Mouse (Mus musculus): Measurements from ENCODE around the gene Rmnd5a.
"Not testable (repeated sequence)": the region's sequence is repeated elsewhere in the genome, so short reads cannot be mapped to it uniquely, and the experiment has no call there.

Rmnd5a gene

DNA sequence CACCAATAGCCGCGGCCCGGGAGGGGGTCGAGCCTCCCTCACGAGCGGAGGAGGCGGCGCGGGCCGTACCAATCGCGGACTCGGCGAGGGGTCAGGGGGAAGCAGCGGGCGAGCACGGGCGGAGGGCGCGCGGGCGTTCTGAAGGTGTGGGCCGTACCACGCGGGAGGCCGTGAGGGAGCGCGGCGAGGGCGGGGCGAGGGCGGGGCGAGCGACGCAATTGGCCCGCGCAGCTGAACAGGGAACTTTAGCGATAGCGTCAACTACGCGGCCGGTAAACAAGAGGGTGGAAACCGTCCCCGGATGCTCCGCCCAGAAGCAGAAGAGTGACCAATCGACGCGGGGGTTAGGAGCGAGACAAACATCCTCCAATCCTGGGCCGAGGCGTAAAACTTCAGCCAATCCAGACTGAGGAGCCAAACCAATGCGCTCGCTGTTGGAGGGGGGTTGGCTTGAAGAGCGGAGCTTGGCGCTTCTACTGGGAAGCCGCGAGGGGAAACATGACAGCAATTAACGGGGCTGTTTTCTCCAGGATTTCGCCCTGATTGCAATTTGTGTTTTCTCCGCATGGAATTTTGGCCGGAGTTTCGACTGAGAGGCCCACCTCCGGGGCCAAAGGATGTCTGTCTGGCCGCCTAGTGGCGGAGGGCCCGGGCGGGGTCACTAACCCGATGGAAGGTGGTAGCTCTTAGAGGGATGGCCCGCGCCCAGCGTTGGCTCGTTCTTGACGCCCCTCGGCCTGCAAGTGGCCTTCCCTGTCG, at the start of gene Rmnd5a:
Rmnd5a (minus strand) TSS at position 146 of the 759 bp plus-strand sequence.
- peak; percentile 98 for DNase-seq (ENCODE audit: low spot score)

DNA sequence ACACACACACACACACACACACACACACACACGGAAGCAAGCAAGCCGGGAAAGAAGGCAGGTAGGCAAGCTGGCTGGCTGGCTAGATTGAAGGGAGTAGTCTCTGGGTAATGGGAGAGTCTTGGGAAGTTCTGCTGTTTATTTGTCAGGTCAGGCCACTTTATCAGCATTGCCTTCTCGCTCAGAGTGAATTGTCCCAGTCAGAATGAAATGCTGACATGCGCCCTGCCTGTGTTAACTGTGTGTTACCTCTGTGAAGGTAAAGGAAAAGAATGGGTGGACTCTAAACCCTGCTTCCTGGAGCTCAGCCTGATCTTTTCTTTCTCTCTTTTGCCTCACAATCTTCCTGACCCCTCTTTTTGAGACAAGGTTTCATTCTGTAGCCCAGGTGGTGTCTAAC, 47.5 kb upstream of the Rmnd5a start:
- no peak for DNase-seq (ENCODE audit: low spot score)

DNA sequence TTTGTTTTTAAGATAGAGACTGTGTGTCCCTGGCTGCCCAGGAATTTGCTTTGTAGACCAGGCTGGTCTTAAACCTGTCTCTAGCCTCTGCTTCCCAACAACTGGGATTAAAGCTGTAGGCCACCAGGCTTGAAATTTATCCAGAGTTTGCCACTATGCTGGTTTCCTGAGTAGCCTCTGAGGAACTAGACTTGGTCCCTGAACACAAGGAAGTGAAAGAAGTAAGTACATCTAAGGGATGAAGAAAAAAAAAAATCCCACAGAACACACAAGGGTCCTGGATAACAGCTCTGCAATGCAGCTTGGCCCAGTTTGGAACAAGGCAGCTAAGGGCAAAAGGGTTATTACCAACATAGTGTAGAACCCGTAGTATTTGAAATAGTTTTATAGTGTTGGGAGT, 46.4 kb upstream of the Rmnd5a start:
- DNase-seq (ENCODE audit: low spot score) = no peak

DNA sequence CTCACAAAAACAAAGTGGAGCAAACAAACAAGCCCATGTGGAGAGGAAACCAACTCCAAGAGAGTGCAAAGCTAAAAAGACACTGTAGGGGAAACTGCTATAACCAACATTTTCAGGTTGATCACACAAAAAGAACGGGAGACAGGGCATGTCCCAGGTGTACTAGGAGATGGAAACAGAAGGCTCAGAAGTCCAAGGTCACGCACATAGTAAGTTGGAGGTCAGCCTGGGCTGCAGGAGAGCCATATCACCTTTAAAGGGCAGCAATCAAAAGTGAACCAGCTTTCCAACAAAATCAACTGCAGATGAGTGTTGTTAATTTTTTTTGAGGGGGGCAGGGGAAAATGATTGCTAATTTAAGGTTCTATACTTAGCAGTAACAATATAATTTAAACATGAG, 45.8 kb upstream of the Rmnd5a start:
- DNase-seq (ENCODE audit: low spot score) = no peak

DNA sequence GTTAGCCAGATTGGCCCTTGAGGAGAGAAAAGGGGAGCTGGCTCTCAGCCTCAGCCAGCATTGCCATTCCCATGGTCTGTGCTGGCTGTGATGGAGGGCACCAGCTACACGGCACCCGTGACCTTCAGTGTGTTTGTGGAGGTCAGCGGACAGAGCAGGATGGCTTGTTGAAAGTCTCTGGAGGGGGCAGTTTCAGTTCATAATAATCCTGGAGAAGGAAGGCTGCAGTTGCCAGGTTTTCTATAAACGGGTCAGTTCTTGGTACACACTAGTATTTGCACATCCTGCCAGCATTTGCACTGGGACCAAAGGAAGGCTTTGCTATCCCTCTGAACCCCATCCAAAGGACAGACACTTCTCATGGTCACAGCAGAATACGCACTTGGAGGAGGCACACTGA, 44.8 kb upstream of the Rmnd5a start:
- DNase-seq (ENCODE audit: low spot score) = no peak

DNA sequence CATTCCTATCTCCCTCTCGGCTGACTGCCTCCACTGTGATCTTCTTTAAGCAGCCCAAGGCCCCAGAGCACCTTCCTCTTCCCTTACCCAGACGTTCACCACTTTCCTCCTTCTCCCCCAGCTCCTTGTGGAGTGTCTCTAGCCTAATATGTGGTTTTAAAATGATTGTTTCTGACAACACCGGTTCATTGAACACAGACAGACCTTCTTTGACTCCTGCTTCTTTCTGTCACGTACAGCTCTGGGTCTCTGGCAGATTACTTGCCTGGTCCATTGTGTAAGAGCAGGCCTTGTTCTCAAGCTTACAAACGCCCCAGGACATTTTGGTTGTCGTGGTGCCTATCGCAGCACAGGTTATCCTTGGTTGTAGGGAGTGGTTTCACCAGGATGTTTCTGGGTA, 40.7 kb upstream of the Rmnd5a start:
- no peak for DNase-seq (ENCODE audit: low spot score)

DNA sequence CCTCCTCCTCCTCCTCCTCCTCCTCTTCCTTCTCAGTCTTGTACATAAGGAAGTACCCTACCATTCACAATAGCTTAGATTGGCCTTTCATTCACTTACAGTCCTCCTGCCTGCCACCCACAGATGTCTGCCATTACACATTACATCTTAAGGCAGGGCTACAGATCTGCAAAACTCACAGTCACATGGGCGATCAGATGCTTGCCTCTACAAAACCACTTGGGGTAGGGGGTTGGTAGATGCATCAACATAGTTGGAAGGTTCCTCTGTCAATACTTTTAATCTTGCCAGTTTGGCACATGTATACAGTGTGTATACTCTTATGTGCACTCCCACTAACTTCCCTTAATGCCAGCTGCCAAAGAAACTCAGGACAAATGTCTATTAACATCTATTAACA, 39.7 kb upstream of the Rmnd5a start:
- no peak for DNase-seq (ENCODE audit: low spot score)

DNA sequence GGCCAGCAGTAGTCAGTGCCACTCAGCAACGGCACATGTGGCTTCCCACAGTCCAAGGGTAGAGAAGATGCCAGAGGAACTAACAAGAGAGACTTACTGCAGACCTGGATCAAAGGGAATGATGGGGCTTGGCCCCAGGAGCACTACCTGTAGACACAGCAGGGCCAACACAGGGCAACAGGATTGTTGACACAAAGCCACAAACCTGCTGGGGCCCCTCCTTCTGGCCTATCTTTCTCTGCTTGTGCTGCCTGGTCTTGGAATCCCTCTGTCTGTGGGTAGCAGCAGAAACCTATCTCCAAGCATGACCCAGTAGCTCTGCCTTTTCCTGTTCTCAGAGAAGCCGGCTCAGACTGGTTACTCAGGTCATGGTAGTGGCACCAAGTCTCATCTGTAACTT, 39.2 kb upstream of the Rmnd5a start:
- DNase-seq (ENCODE audit: low spot score) = not testable (repeated sequence)

DNA sequence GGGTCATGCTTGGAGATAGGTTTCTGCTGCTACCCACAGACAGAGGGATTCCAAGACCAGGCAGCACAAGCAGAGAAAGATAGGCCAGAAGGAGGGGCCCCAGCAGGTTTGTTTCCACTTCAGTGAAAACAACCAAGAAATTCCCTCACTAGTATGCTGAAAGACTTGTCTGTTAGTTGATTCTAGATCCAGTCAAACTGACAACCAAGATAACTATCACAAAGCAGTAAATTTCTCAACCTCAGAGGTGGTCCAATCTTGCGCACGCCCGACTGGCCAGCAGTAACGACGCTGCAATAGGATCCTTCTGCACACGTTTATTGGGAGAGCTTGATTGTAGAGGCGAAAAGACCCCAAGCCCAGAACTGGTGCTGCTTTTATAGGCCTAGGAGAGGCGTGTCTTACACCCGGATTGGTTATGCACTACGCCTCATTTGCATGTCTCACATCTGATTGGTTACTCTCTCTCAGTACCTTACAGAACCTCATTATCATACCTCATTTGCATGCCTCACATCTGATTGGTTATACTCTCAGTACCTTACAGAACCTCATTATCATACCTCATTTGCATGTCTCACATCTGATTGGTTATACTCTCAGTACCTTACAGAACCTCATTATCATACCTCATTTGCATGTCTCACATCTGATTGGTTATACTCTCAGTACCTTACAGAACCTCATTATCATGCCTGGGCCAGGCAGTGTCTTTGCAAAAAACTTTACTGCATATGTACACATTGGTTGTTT, 38.6 kb upstream of the Rmnd5a start:
- DNase-seq (ENCODE audit: low spot score) = not testable (repeated sequence)

DNA sequence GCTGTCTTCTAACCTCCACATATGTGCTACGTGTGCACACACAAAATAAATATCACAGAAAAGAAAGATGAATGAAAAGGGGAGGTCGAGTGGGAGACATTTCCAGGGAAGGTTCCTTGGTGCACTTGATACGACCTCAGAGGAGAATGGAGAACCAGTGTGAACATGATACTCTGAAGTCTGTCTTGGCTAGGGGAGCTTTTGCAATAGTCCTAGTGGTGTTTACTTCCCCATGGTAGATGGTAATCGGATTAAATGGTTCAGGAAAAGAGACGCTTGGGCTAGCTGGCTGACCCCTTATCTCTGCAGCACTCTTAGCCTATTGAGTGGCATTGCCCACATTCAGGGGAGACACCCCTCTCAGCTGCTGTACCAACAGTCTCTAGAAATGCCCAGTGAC, 36.3 kb upstream of the Rmnd5a start:
- no peak for DNase-seq (ENCODE audit: low spot score)

DNA sequence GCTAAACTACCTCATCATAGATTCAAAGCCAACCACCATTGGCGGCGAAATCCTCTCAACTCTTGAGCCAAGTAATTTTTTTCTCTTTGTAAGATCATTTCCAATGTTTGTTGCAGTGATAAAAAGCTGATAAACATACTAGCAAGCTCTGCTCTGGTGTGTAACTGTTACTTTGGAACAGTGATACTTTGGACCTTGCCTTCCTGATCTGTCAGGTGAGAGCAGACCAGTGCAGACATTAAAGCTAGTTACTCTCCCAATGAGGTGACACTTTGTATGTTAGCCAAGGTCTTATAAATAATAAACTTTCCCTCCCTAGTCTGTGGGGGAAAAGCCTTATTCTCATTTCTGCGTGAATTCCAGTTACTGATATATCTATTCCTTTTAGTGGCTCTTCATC, 35.2 kb upstream of the Rmnd5a start:
- DNase-seq (ENCODE audit: low spot score) = no peak

DNA sequence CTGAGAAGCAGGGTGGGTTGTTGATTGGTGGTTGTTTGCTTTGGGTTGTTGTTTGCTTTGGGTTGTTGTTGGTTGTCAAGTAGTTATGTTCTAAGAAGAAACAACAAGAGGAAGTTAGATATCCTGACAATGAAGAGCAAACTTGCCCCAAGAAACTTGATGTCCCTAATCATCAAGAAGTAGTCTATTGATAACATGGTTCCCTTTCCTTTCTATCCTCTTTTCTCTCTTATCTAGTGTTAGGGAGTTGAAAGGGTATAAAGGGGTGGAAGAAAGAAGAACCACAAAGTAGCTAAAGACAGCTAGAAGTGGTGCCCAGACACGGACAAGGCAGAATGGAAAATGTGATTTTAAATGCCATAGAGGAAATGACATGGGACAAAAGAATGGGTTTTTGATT, 32.3 kb upstream of the Rmnd5a start:
- DNase-seq (ENCODE audit: low spot score) = no peak

DNA sequence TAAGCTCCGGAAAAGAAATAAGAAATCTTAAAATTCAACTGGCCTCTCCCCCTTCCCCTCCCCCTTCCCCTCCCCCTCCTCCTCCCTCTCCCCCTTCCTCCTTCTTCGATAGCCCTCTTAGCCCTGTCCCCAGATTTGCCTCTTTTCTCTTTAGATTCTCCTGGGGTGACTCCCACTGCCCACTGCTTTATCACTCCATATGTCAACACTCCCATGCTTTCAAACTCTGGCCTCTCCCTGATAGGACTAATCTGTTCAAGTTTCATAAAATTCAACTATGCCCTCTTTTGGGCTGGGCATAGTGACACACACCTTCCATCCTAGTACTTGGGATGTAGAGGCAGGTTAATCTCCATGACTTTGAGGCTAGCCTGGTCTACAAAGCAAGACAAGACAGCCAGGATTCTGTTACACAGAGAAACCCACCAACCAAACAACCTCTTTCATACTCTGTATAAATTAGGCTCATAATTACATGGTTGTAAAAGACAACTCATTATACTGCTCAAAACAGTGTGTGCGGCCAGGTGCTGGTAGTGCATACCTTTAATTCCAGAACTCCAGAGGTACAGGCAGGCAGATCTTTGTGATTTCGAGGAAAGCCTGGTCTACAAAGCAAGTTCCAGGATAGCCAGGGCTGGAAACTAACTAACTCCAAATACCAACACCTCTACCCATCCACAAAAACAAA, 31.5 kb upstream of the Rmnd5a start:
- no peak for DNase-seq (ENCODE audit: low spot score)

DNA sequence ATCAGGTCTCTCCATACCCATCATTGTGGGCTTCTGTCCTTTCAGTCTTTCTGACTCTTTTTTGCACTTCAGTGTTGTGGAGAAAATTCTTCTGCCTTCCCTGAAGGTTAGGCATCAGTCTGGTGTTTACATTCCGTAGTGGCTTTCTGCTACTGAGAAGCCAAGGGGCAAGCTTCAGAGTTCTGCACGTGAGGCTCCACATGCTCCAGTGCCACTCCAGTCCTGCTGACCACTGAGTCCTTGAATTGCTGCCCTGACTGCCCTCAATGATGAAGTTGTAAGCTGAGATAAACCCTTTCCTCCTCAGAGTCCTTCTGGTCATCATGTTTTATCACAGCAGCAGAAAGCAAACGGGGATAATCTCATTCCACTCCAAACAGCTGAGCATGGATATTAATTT, 28.9 kb upstream of the Rmnd5a start:
- no peak for DNase-seq (ENCODE audit: low spot score)

DNA sequence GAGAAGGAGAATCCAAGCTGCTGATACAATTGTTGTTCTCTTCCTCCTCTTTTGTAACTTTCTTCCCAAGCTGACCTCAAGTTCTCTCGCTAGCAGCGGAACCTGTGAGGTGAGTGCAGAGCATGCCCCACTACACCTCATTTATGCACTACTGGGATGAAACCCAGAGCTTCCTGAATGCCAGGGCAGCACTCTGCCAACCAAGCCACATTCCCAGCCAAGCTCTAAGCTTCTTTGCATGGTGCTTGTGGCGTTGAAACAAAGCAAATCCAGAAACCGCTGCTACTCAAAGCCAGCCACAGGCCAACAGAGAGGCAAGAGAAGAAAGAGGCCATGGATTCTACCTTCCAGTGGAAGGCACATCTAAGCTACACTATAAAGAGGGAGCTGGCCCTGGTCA, 27.3 kb upstream of the Rmnd5a start:
- no peak for DNase-seq (ENCODE audit: low spot score)

DNA sequence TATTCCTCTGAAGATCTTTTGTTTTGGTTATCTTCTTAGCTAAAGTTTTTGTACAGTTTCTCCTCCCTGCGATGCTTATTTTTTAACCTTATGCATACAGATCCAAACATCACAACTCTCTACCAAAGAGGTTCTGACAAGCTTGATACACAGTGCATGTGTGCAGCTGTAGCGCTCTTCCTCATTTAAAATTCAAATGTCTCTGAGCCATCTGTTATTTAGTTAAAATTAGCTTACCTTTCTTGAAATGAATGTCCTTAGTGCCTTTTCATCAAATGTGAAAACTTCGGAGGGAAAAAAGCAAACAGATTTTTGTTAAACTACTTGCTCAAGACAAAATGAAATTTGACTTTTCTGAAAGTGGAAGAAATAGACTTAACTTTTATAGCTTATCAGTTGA, 24.7 kb upstream of the Rmnd5a start:
- no peak for DNase-seq (ENCODE audit: low spot score)

DNA sequence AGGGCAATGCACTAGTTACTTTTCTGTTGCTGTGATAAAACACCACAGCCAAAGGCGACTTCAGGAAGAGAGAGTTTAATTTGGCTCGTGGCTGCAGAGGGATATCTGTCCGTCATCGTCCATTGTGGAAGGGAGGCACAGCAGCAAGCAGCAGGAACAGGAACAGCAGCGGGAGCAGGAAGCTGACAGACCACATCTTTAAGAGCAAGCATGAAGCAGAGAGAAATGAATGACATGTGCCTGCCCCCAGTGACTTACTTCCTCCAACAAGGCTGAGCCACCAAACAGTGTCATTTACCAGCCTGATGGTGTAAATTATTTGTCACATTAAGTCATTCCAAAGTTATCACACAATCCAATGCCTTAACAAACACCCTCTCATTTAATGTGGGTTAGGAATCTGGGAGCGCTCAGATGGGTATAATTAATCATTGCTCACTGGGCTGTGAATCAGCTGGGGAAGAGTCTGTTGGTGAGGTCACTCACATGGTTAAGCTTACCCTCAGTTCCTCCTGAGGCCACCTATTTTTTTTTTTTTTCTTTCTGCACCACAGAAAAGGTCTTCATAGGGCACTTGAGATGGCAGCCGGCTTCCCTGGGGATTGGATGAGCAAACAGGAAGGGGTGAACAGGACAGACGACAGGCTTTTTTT, 17.6 kb upstream of the Rmnd5a start:
- DNase-seq (ENCODE audit: low spot score) = peak; percentile 9

DNA sequence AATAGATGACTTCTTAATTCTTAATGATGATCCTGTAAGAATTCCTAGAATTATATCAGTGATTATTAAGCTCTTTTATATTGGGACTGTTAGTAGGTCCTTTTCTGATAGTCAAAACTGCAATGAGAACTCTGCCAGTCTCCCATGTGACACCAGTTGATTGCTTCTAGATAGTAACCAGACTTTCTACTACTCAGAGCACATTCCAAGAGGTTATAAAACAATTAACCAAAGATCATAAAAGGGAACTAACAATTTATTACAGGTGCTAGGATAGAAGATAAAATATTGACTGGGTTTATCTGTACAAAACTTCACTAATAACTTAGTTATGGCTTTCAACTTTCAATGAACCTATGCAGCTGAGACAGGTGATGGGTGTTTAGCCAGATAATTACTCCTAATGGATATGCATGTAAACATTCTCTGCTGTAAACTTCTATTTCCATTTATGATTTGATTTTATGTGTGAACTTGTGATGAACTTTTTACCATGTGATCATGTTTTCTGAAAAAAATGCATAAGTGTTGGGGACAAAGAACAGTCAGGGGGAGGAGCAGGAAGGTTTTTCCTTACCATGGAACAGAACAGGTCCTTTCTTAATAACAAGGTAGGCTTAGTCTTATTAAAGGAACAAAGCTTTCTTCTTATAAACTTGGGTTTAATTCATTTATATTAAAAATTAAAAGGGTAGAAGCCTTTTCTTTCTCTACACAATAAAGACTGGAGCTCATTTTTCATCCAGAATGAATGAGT, 13.7 kb upstream of the Rmnd5a start:
- DNase-seq (ENCODE audit: low spot score) = not testable (repeated sequence)

DNA sequence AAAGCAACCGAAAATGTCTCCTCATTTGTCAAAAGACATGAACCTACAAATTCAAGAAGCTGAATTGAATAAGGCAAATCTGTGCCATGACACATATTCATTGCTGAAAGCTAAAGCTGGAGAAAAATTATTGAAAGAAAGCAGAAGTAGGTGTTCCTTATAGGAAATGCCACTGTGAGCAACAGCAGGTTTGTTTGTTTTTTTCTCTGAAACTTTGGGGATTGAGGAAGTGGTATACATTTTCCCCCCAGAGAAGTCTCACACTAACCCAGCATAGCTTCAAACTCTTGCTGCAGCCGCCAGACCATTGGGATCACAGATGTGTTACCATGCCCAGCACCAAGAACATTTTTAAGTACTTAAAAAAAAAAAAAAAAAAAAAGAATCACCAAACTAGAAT, 12.4 kb upstream of the Rmnd5a start:
- no peak for DNase-seq (ENCODE audit: low spot score)

DNA sequence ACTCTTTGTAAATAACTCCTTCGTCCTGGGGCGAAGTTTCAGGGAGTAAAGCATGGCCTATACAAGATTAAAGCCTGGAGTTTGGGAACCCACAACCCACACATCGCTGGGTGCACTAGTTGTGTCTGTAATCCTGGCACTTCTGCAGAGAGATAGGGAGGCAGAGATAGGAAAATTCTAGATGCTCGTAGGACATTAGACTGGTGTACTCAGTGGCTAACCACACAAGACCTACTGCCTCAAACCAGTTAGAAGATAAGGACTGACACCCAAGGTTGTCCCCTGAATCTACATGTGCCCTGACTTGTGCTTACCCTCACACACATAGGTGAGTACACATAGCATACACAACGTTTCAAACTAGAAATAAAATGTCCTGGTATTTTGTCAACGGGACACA, 5.1 kb upstream of the Rmnd5a start:
- no peak for DNase-seq (ENCODE audit: low spot score)

DNA sequence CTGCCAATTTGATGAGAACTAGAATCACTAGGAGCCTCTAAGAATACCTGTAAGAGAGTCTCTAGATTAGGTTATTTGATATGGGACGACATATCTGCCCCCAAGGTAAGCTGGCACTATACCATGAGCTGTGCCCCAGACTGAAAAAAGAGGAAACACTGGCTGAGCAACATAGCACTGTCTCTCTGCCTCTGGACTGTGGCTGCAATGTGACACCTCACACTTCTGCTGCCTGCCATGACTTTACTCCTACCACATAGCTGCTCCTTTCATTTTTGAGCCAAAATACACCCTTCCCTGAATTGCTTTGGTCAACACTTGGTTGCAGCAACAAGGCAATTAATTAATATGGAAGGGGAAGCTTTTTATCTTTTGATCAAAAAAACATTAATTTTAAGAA, 4.3 kb upstream of the Rmnd5a start:
- no peak for DNase-seq (ENCODE audit: low spot score)

DNA sequence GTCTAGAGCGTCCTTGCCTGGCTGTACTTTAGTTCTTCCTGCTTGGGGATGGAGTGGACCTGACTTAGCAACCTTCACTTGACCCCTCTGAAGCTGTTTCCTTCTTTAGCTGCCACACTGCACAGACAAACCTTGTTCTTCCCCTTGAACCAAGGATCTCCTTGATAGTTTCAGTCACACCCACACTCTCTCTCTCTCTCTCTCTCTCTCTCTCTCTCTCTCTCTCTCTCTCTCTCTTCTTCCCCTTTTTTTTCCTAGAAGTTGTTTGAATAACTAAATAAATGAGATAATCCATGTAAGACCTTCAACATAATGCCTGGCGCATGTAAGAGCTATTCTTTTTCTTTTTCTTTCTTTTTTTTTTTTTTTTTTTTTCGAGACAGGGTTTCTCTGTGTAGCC, 1.7 kb upstream of the Rmnd5a start:
- DNase-seq (ENCODE audit: low spot score) = no peak

Measured in MN1 (cell line).